Mouse (Mus musculus) kidney, embryonic 15.5 days (tissue): ENCODE results near the gene Clpb. TPM values are rescaled to one million over a fixed set of nuclear protein-coding genes. Genes with fewer than 3 reads are reported as not detected.

Experiments used
- ATAC-seq: fragments of 200-750 bp; cut with Nextera tagmentation; replicated peaks from 2 replicates; pipeline ENCODE4 v1.8.0; 2017; ENCODE audit warnings: moderate TSS enrichment; ENCODE audit not compliant: low FRiP score
- H3K27ac ChIP-seq: fragments of 300-500 bp; sonication (generic); 2 replicates; pipeline ENCODE4 v1.5.1; 2015; ENCODE audit warnings: mild to moderate bottlenecking, inconsistent platforms
- H3K27me3 ChIP-seq: fragments of 300-500 bp; sonication (generic); 2 replicates; pipeline ENCODE4 v1.6.1; 2015; ENCODE audit warnings: inconsistent platforms
- H3K36me3 ChIP-seq: fragments of 300-500 bp; sonication (generic); 2 replicates; pipeline ENCODE4 v1.6.1; 2015; ENCODE audit warnings: inconsistent platforms
- H3K4me1 ChIP-seq: fragments of 300-500 bp; sonication (generic); 2 replicates; pipeline ENCODE4 v1.6.1; 2015; ENCODE audit warnings: inconsistent platforms
- H3K4me2 ChIP-seq: fragments of 300-500 bp; sonication (generic); 2 replicates; pipeline ENCODE4 v1.6.1; 2015; ENCODE audit warnings: moderate library complexity, mild to moderate bottlenecking, inconsistent platforms
- H3K4me3 ChIP-seq: fragments of 300-500 bp; sonication (generic); replicated peaks from 2 replicates; pipeline ENCODE4 v1.5.1; 2015; ENCODE audit warnings: mild to moderate bottlenecking, inconsistent platforms
- H3K9ac ChIP-seq: fragments of 300-500 bp; sonication (generic); 2 replicates; pipeline ENCODE4 v1.6.1; 2015; ENCODE audit warnings: mild to moderate bottlenecking, inconsistent platforms
- H3K9me3 ChIP-seq: fragments of 300-500 bp; sonication (generic); replicated peaks from 2 replicates; pipeline ENCODE4 v1.6.1; 2016; ENCODE audit warnings: inconsistent platforms
- WGBS: fragments of 180-500 bp; shearing (Covaris S2); methylation state at CpG from one replicate; pipeline ENCODE4 v1.1.7; 2015; ENCODE audit warnings: mixed read lengths; 5-methylcytosine and 5-hydroxymethylcytosine counted together
- polyA plus RNA-seq: library from polyadenylated mRNA; unstranded; fragments of >200 nt; fragmentation: Nextera tagmentation; extraction: Ambion mirVana; gene quantifications from 2 replicates; pipeline ENCODE4 v1.2.1, GENCODE M21; 2015

The Clpb gene
- polyA plus RNA-seq, 1 experiment from 2014 or later: 64.7 TPM

DNA sequence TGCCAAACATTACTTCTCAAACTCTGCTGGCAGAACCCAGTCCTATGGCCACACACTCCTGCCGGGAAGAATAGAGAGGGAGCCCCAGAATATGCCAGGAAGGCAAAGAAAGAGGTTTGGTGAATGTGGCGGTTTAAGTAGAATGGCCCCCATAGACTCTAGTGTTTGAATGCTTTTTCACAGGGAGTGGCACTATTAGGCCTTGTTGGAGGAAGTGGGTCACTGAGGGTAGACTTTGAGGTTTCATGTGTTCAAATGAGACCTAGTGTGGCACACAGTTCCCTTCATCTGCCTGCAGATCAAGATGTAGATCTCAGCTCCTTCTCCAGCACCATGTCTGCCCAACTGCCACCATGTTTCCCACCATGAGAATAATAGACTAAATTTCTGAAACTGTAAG, 27.4 kb upstream of the Clpb start:
- H3K9me3 ChIP-seq: 0 out of 2 replicates have a peak, but pooled peaks cover 2% of the 10 kb centered on the region
- no peak overlapping the region for H3K27ac ChIP-seq
- H3K27me3 ChIP-seq: no peaks in the 10 kb centered on the region
- no peak overlapping the region for H3K4me3 ChIP-seq
- 82% methylated on average over 2 of the region's 2 CpGs for WGBS
- no peak overlapping the region for H3K9ac ChIP-seq
- H3K4me1 ChIP-seq: no peaks in the 10 kb centered on the region
- no peak overlapping the region for H3K4me2 ChIP-seq
- no peak for ATAC-seq
- no peaks in the 10 kb centered on the region for H3K36me3 ChIP-seq

- Histone ChIP-seq H3K27me3 (no peaks in the 10 kb centered on the region), H3K4me2 (no peak overlapping the region), H3K9ac (no peak overlapping the region), H3K9me3 (no peaks in the 10 kb centered on the region), H3K4me3 (no peak overlapping the region), H3K27ac (no peak overlapping the region), H3K36me3 (no peaks in the 10 kb centered on the region), H3K4me1 (no peaks in the 10 kb centered on the region)
- WGBS: 83% methylated on average over 3 of the region's 3 CpGs
- ATAC-seq: no peak
Measured at GRCm38 (mm10) chr7:101643879-101644278, 19.6 kb upstream of the Clpb start.

DNA sequence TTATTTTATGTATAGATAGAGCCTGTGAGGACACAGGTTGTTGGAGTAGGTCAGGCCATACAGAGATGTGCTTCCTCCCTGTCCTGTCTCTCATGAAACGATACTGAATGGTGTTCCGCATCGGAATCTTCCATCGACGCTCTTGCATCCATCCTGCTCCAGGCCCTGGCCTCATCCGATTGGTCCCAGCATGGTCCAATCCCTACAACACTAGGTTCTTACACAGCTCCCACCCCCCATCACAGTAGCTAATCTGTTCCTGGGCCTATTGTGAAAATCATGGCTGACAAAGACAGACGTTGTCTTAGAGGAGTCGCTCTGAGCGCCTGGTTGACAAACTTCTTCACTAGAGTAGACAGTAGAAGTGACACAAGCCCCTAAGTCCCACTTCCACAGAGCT, 13.7 kb upstream of the Clpb start:
- Histone ChIP-seq H3K36me3 (no peaks in the 10 kb centered on the region), H3K4me2 (no peak overlapping the region), H3K9me3 (no peaks in the 10 kb centered on the region), H3K9ac (no peak overlapping the region), H3K27ac (no peak overlapping the region), H3K4me3 (no peak overlapping the region), H3K27me3 (no peaks in the 10 kb centered on the region), H3K4me1 (0 out of 2 replicates have a peak, but pooled peaks cover 3% of the 10 kb centered on the region)
- ATAC-seq: no peak
- 88% methylated on average over 9 of the region's 9 CpGs for WGBS

DNA sequence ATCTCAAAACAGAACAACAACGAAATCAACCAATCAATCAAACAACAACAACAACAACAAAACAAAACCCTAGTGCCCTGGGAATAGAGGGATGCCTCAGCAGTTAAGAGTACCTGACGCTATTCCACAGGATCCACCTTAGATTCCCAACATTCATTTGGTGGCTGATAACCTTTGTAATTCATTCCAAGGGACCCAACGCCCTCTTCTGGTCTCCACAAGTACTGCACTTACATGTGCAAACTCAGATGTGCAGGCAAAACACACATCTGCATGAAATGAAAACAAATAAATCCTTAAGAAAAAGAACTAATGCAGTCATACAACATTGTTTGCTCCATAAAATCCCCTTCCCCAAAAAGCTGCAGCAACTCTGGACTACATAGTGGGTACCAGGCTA, 12.9 kb upstream of the Clpb start:
- Histone ChIP-seq H3K4me2 (no peak overlapping the region), H3K27me3 (no peaks in the 10 kb centered on the region), H3K9me3 (no peaks in the 10 kb centered on the region), H3K9ac (no peak overlapping the region), H3K27ac (no peak overlapping the region), H3K4me3 (no peak overlapping the region), H3K4me1 (0 out of 2 replicates have a peak, but pooled peaks cover 3% of the 10 kb centered on the region), H3K36me3 (no peaks in the 10 kb centered on the region)
- no peak for ATAC-seq
- WGBS: 27% methylated on average over 3 of the region's 3 CpGs

DNA sequence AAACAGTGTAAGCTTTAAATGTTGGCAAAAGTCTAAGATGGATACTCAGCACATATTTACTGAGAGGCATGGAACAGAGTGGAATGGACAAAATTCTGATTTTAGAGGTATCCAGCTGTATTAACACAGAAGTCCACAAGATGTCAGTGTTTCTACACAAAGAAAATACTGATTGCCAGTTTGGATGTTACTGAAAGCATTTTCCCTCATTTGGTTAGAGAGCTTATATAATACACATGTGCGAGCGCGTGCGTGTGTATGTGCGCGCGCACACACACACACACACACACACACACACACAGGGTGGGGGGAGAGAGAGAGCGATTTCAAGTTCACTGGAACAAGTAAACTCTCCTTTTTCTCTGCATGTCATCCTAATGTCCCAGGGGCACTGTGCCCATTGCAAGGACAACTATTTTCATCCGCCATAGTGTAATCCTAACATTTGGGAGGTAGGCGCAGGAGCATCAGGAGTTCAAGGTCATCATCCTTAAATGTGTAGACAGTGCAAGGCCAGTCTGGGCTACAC, 9.7 kb upstream of the Clpb start:
- Histone ChIP-seq H3K4me2 (peak overlapping the region; percentile 28; the same call in 1 of the 2 replicates), H3K4me3 (no peak overlapping the region), H3K36me3 (no peaks in the 10 kb centered on the region), H3K4me1 (0 out of 2 replicates have a peak, but pooled peaks cover 3% of the 10 kb centered on the region), H3K27me3 (no peaks in the 10 kb centered on the region), H3K27ac (no peak overlapping the region), H3K9ac (no peak overlapping the region), H3K9me3 (no peaks in the 10 kb centered on the region)
- ATAC-seq: no peak
- WGBS: 59% methylated on average over 10 of the region's 10 CpGs

GRCm38 (mm10) chr7:101654936-101655335, 8.5 kb upstream of the Clpb start:
- H3K4me1 ChIP-seq: 0 out of 2 replicates have a peak, but pooled peaks cover 3% of the 10 kb centered on the region
- WGBS: 72% methylated on average over 4 of the region's 4 CpGs

DNA sequence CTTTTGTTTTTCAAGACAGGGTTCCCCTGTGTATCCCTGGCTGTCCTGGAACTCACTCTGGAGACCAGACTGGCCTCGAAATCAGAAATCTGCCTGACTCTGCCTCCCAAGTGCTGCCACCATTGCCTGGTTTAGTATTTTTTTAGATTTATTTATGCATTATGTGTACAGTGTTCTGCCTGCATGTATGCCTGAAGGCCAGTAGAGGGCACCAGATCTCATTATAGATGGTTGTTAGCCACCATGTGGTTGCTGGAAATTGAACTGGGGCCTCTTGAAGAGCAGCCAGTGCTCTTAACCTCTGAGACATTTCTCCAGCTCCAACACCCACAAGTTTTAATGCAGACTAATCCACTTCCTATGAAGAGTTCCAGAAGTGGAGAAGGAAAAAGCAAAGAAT, 1.4 kb upstream of the Clpb start:
- H3K4me2 ChIP-seq: no peak overlapping the region
- no peak overlapping the region for H3K9ac ChIP-seq
- peaks cover 19% of the 10 kb centered on the region for H3K4me1 ChIP-seq
- no peaks in the 10 kb centered on the region for H3K9me3 ChIP-seq
- no peak overlapping the region for H3K4me3 ChIP-seq
- H3K27me3 ChIP-seq: no peaks in the 10 kb centered on the region
- H3K27ac ChIP-seq: no peak overlapping the region
- no peak for ATAC-seq
- WGBS: 87% methylated on average over 1 of the region's 1 CpGs
- H3K36me3 ChIP-seq: peaks cover 1% of the 10 kb centered on the region; the same call in 1 of the 2 replicates

More at GRCm38 (mm10) chr7:101654936-101655335, 8.5 kb upstream of the Clpb start:
- ATAC-seq: no peak
- no peak overlapping the region for H3K27ac ChIP-seq
- H3K27me3 ChIP-seq: no peaks in the 10 kb centered on the region
- no peak overlapping the region for H3K4me2 ChIP-seq
- H3K4me3 ChIP-seq: no peak overlapping the region
- H3K36me3 ChIP-seq: no peaks in the 10 kb centered on the region
- no peaks in the 10 kb centered on the region for H3K9me3 ChIP-seq
- H3K9ac ChIP-seq: no peak overlapping the region

- no peaks in the 10 kb centered on the region for H3K27me3 ChIP-seq
- WGBS: 5% methylated on average over 3 of the region's 3 CpGs
- H3K27ac ChIP-seq: no peak overlapping the region
- H3K4me1 ChIP-seq: peaks cover 19% of the 10 kb centered on the region
- H3K4me3 ChIP-seq: no peak overlapping the region
- no peaks in the 10 kb centered on the region for H3K9me3 ChIP-seq
- no peak overlapping the region for H3K4me2 ChIP-seq
- no peak for ATAC-seq
- peaks cover 15% of the 10 kb centered on the region for H3K36me3 ChIP-seq
- H3K9ac ChIP-seq: 0 out of 2 replicates have a peak overlapping the region, but pooled peaks have one; percentile 14
Measured at GRCm38 (mm10) chr7:101666581-101666980, 3.1 kb downstream of the Clpb start.

DNA sequence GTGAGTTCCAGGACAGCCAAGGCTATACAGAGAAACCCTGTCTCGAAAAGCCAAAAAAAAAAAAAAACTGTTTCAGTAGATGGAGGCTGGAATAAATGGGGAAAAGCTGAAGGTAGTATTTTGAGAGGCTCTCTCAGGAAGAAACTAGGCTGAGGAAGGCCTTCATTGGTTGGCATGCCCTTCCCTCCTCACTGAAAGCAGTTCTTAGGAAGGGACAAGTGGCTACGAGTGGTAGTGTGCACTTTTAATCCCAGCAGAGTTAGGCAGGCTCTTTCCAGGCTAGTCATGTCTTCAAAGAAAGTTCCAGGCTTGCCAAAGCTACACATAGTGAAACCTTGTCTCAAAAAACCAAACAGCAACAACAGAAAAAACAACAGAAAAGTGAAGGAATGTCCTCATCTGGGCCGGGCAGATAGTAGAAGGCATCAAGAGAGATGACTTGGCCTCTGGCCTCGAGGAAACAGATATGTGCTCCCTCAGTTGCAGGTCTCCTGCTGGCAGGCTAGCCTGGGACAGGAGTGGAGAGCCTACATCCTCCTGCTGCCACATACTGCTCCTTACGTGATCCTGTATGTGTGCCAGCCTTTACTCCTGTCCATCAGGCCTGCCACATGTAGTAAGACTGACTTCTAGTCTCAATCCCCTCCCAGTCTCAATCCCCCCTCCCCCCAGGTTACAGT, 8.3 kb downstream of the Clpb start:
- 78% methylated on average over 5 of the region's 5 CpGs for WGBS
- Histone ChIP-seq H3K36me3 (peaks cover 15% of the 10 kb centered on the region), H3K9ac (no peak overlapping the region), H3K27me3 (no peaks in the 10 kb centered on the region), H3K4me1 (peaks cover 22% of the 10 kb centered on the region), H3K9me3 (no peaks in the 10 kb centered on the region), H3K4me2 (no peak overlapping the region), H3K4me3 (no peak overlapping the region), H3K27ac (no peak overlapping the region)
- no peak for ATAC-seq

- H3K27ac ChIP-seq: no peak overlapping the region
- peaks cover 23% of the 10 kb centered on the region for H3K4me1 ChIP-seq
- H3K4me3 ChIP-seq: no peak overlapping the region
- H3K9me3 ChIP-seq: no peaks in the 10 kb centered on the region
- H3K9ac ChIP-seq: no peak overlapping the region
- WGBS: 13% methylated on average over 2 of the region's 2 CpGs
- no peak overlapping the region for H3K4me2 ChIP-seq
- no peaks in the 10 kb centered on the region for H3K27me3 ChIP-seq
- peaks cover 9% of the 10 kb centered on the region; the same call in 1 of the 2 replicates for H3K36me3 ChIP-seq
- ATAC-seq: no peak
Measured at GRCm38 (mm10) chr7:101673497-101673896, 10.1 kb downstream of the Clpb start.

DNA sequence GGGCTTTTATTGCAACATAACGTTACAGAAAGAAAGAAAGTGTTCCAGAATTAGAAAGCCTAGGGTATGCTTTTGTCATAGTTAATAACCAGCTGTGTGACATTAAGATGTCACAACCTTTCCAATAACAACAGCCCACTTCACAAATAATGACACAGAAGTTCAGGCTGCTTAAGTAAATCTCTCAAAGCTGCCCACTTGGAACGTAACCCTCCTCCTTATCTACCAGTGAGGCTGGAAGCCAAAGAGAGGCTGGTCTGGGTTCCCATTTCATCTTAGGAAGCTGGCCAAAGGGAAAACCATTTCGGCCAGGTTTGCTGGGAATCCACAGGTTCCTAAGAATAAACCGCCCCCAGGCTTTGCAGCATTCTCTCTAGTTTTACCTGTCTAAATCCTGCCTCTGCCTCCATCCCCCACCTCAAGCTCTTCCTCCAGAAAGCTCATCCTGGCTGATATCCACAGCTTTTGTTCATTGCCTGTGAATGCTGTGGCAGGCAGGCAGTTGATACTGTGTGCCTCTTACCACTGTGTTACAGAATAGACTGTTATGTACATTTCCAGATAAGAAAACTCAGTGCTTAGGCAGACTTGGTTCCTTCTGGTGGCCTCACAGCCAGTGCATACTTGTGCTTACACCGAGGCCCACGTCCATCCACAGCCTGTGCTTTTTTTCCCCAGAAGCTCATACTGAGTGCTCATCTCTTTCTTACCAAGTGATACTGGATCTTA, 12.8 kb downstream of the Clpb start:
- Histone ChIP-seq H3K4me2 (no peak overlapping the region), H3K36me3 (no peaks in the 10 kb centered on the region), H3K4me3 (no peak overlapping the region), H3K27me3 (no peaks in the 10 kb centered on the region), H3K4me1 (peaks cover 32% of the 10 kb centered on the region), H3K9me3 (no peaks in the 10 kb centered on the region), H3K27ac (peak overlapping the region; percentile 38), H3K9ac (no peak overlapping the region)
- WGBS: 45% methylated on average over 6 of the region's 6 CpGs
- no peak for ATAC-seq

GRCm38 (mm10) chr7:101676762-101677308, 13.4 kb downstream of the Clpb start:
- WGBS: 47% methylated on average over 3 of the region's 3 CpGs
- no peak overlapping the region for H3K9ac ChIP-seq

More at GRCm38 (mm10) chr7:101676762-101677308, 13.4 kb downstream of the Clpb start:
- ATAC-seq: no peak
- Histone ChIP-seq H3K4me1 (peaks cover 38% of the 10 kb centered on the region), H3K9me3 (no peaks in the 10 kb centered on the region), H3K36me3 (no peaks in the 10 kb centered on the region), H3K4me2 (no peak overlapping the region), H3K4me3 (no peak overlapping the region), H3K27ac (peak overlapping the region; percentile 38; the same call in 1 of the 2 replicates), H3K27me3 (no peaks in the 10 kb centered on the region)
